Mouse (Mus musculus) G1E (cell line): Measurements from ENCODE around the gene Rere.

Source experiments
- CTCF ChIP-seq: IDR thresholded peaks from 2 replicates; pipeline ENCODE4 v1.5.1; 2012; ENCODE audit warnings: low read depth, low read length, inconsistent platforms, mixed read lengths
- GATA1 ChIP-seq: IDR thresholded peaks from 2 replicates; pipeline ENCODE4 v1.6.1; 2012; ENCODE audit warnings: borderline replicate concordance, low read length, inconsistent platforms, mixed read lengths
- GATA2 ChIP-seq: IDR thresholded peaks from 2 replicates; pipeline ENCODE4 v1.6.1; 2012; ENCODE audit warnings: low read depth, low read length, inconsistent platforms, borderline replicate concordance
- POLR2AphosphoS5 ChIP-seq: IDR thresholded peaks from 2 replicates; pipeline ENCODE4 v1.6.1; 2012; ENCODE audit warnings: low read depth, low read length, inconsistent platforms; ENCODE audit not compliant: insufficient replicate concordance
- TAL1 ChIP-seq: conservative IDR thresholded peaks from 2 replicates; pipeline ENCODE4 v1.6.1; 2012; ENCODE audit warnings: low read depth, low read length, inconsistent platforms, mixed read lengths

DNA sequence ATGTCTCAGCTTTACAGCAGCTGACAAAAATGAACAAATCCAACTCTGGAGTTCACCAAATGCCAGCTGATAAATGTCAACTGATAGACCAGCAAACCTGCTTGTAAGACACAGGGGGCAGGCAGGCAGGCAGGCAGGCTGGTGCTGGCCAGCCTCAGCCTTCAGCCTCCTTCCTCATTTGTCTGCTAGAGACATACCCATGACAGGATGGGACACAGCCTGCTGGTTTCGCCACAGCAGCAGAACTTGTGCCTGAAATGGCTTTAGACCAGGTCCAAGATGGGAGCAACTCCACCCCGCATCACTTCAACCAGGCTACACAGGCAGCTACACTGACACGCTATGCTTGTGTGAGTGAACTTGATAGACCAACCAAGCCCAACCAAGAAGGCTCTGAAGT, 324.4 kb downstream of the Rere start:
- TF ChIP-seq CTCF: no peak
- no peak for TF ChIP-seq GATA1
- TF ChIP-seq GATA2: no peak
- no peak for TF ChIP-seq TAL1
- no peak for TF ChIP-seq POLR2AphosphoS5
